Mouse (Mus musculus): Measurements from ENCODE around the gene Zzz3. TPM values are rescaled to one million over a fixed set of nuclear protein-coding genes. Genes with fewer than 3 reads are reported as not detected.

Zzz3 gene
- polyA plus RNA-seq, 1 experiment from 2014 or later, result 29.8 TPM

- Histone ChIP-seq H3K9ac (ENCODE audit: low read length) (no peak overlapping the region), H3K4me2 (ENCODE audit: low read depth, low read length) (no peak overlapping the region), H3K27me3 (ENCODE audit: control insufficient read depth, insufficient read depth, low read length) (0 out of 2 replicates have a peak, but pooled peaks cover 4% of the 10 kb centered on the region), H3K4me1 (ENCODE audit: control insufficient read depth, insufficient read depth, low read length) (no peaks in the 10 kb centered on the region), H3K4me3 (ENCODE audit: low read length) (no peak overlapping the region), H3K36me3 (ENCODE audit: control insufficient read depth, insufficient read depth) (no peaks in the 10 kb centered on the region), H3K27ac (ENCODE audit: low read length) (no peak overlapping the region), H3K9me3 (replicated peaks; ENCODE audit: control insufficient read depth, low read length) (0 out of 2 replicates have a peak, but pooled peaks cover 3% of the 10 kb centered on the region)
- ATAC-seq (replicated peaks; ENCODE audit: extremely low read depth, insufficient read depth, low FRiP score), result no peak
- WGBS, result 54% methylated on average over 12 of the region's 12 CpGs
These were observed 113.2 kb downstream of the Zzz3 start for GRCm38 (mm10) chr3:152508419-152508993.

- no peaks in the 10 kb centered on the region for H3K4me1 ChIP-seq (ENCODE audit: control insufficient read depth, insufficient read depth, low read length)
- ATAC-seq (replicated peaks; ENCODE audit: extremely low read depth, insufficient read depth, low FRiP score), result no peak
- H3K9me3 ChIP-seq (replicated peaks; ENCODE audit: control insufficient read depth, low read length), result 0 out of 2 replicates have a peak, but pooled peaks cover 3% of the 10 kb centered on the region
- no peak overlapping the region for H3K9ac ChIP-seq (ENCODE audit: low read length)
- 0 out of 2 replicates have a peak, but pooled peaks cover 4% of the 10 kb centered on the region for H3K27me3 ChIP-seq (ENCODE audit: control insufficient read depth, insufficient read depth, low read length)
- no peaks in the 10 kb centered on the region for H3K36me3 ChIP-seq (ENCODE audit: control insufficient read depth, insufficient read depth)
- no peak overlapping the region for H3K27ac ChIP-seq (ENCODE audit: low read length)
- no peak overlapping the region for H3K4me3 ChIP-seq (ENCODE audit: low read length)
- no peak overlapping the region for H3K4me2 ChIP-seq (ENCODE audit: low read depth, low read length)
- WGBS, result 68% methylated on average over 7 of the region's 7 CpGs
These were observed 114.0 kb downstream of the Zzz3 start for GRCm38 (mm10) chr3:152509268-152509667.

Other genes with a start within 250 kb of the Zzz3 start
- gene Gipc2, start 229.2 kb upstream of the Zzz3 start, polyA plus RNA-seq (2015; fragmentation: Nextera tagmentation; extraction: Ambion mirVana), result 5.7 and 6.4 TPM in 2 replicates
- gene Dnajb4, start 185.2 kb upstream of the Zzz3 start, polyA plus RNA-seq (2015; fragmentation: Nextera tagmentation; extraction: Ambion mirVana), result 49.1 and 57.7 TPM in 2 replicates
- gene Fubp1, start 185.1 kb upstream of the Zzz3 start, polyA plus RNA-seq (2015; fragmentation: Nextera tagmentation; extraction: Ambion mirVana), result 116 and 124 TPM in 2 replicates
- gene Nexn, start 129.1 kb upstream of the Zzz3 start, polyA plus RNA-seq (2015; fragmentation: Nextera tagmentation; extraction: Ambion mirVana), result 224 and 231 TPM in 2 replicates
- 11.7 and 12.9 TPM in 2 replicates for gene Miga1, start 55.1 kb upstream of the Zzz3 start, polyA plus RNA-seq (2015; fragmentation: Nextera tagmentation; extraction: Ambion mirVana)
- gene Usp33, start 49.0 kb upstream of the Zzz3 start, polyA plus RNA-seq (2015; fragmentation: Nextera tagmentation; extraction: Ambion mirVana), result 28.0 and 29.3 TPM in 2 replicates